Mouse (Mus musculus): ENCODE results near the gene Dnase2a.
A peak's percentile ranks its signal among the peaks of the same experiment; 100 is the strongest.

DNA sequence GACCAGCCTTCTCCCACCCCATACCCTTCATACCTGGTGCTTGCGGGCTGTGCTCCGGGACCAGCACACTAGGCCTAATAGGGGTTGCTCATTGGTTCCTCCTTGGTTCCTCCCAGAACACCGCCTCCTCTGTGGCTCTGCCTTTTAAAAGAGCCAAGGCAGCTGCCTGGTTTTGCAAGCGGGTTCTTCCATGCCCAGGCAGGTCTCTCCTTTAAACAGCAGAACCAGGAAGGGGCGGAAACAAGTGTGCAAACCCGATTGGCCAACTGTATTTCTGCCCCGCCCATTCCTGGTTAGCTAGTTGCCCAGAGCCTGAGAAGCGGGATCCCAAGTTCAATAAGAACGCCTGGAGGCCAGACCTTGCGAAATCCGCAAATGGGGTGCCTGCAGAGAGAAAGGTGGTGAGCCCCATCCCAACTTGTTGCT is 14.6 kb upstream of the Dnase2a start, which contains the start of gene Gcdh:
- TF ChIP-seq POLR2A (IDR thresholded peaks at IDR 0.05; ENCODE audit: control insufficient read depth in 1 of 2, insufficient read depth in 1 of 2, low read depth in 1 of 2, low read length in 2 of 2, poor library complexity in 1 of 2) (peak in 1 of 2 experiments; percentile 61; a peak in 2 of 4 replicates), CTCF (IDR thresholded peaks at IDR 0.05 in 2 of 3, conservative IDR thresholded peaks at IDR 0.05 in 1 of 3; ENCODE audit: control insufficient read depth in 1 of 3, insufficient read depth in 1 of 3, low read depth in 2 of 3, low read length in 3 of 3, poor library complexity in 1 of 3, severe bottlenecking in 1 of 3) (no peak)
